Mouse (Mus musculus): Measurements from ENCODE around the gene Scd4. TPM values are rescaled to one million over a fixed set of nuclear protein-coding genes. Genes with fewer than 3 reads are reported as not detected.
"Not testable (repeated sequence)": the region's sequence is repeated elsewhere in the genome, so short reads cannot be mapped to it uniquely, and the experiment has no call there.

The Scd4 gene
- polyA plus RNA-seq, 1 experiment: 0.87 TPM

- DNase-seq (ENCODE audit: low spot score): no peak
Observed at GRCm38 (mm10) chr19:44316752-44317315, 16.1 kb upstream of the Scd4 start.

GRCm38 (mm10) chr19:44317391-44317790, 15.5 kb upstream of the Scd4 start:
- no peak for DNase-seq (ENCODE audit: low spot score)

GRCm38 (mm10) chr19:44318545-44318944, 14.3 kb upstream of the Scd4 start:
- no peak for DNase-seq (ENCODE audit: low spot score)

- DNase-seq (ENCODE audit: low spot score): no peak
Observed at GRCm38 (mm10) chr19:44320316-44320715, 12.6 kb upstream of the Scd4 start.

- no peak for DNase-seq (ENCODE audit: low spot score)
Observed at GRCm38 (mm10) chr19:44321201-44321600, 11.7 kb upstream of the Scd4 start.

GRCm38 (mm10) chr19:44321631-44322030, 11.3 kb upstream of the Scd4 start:
- no peak for DNase-seq (ENCODE audit: low spot score)

- DNase-seq (ENCODE audit: low spot score): no peak
Observed at GRCm38 (mm10) chr19:44329566-44329965, 3.3 kb upstream of the Scd4 start.

GRCm38 (mm10) chr19:44331128-44331527, 1.8 kb upstream of the Scd4 start:
- not testable (repeated sequence) for DNase-seq (ENCODE audit: low spot score)

- no peak for DNase-seq (ENCODE audit: low spot score)
Observed at GRCm38 (mm10) chr19:44331911-44332310, 981 bp upstream of the Scd4 start.

GRCm38 (mm10) chr19:44332326-44332725, 566 bp upstream of the Scd4 start:
- DNase-seq (ENCODE audit: low spot score): no peak

- DNase-seq (ENCODE audit: low spot score): no peak
Observed at GRCm38 (mm10) chr19:44333991-44334390, 1.1 kb downstream of the Scd4 start.

- no peak for DNase-seq (ENCODE audit: low spot score)
Observed at GRCm38 (mm10) chr19:44335876-44336662, 3.2 kb downstream of the Scd4 start.

- DNase-seq (ENCODE audit: low spot score): no peak
Observed at GRCm38 (mm10) chr19:44349689-44350088, 16.8 kb downstream of the Scd4 start.

- no peak for DNase-seq (ENCODE audit: low spot score)
Observed at GRCm38 (mm10) chr19:44351756-44352155, 18.9 kb downstream of the Scd4 start.

- no peak for DNase-seq (ENCODE audit: low spot score)
Observed at GRCm38 (mm10) chr19:44358700-44359099, 25.8 kb downstream of the Scd4 start.

GRCm38 (mm10) chr19:44363529-44363928, 30.6 kb downstream of the Scd4 start:
- peak; percentile 26 for DNase-seq (ENCODE audit: low spot score)

GRCm38 (mm10) chr19:44364029-44364428, 31.1 kb downstream of the Scd4 start:
- no peak for DNase-seq (ENCODE audit: low spot score)

- DNase-seq (ENCODE audit: low spot score): no peak
Observed at GRCm38 (mm10) chr19:44365733-44366132, 32.8 kb downstream of the Scd4 start.

- DNase-seq (ENCODE audit: low spot score): not testable (repeated sequence)
Observed at GRCm38 (mm10) chr19:44367076-44367475, 34.2 kb downstream of the Scd4 start.

GRCm38 (mm10) chr19:44369371-44369770, 36.5 kb downstream of the Scd4 start:
- no peak for DNase-seq (ENCODE audit: low spot score)

GRCm38 (mm10) chr19:44370231-44370630, 37.3 kb downstream of the Scd4 start:
- DNase-seq (ENCODE audit: low spot score): no peak

GRCm38 (mm10) chr19:44372969-44373368, 40.1 kb downstream of the Scd4 start:
- DNase-seq (ENCODE audit: low spot score): no peak

GRCm38 (mm10) chr19:44376511-44376951, 43.6 kb downstream of the Scd4 start:
- no peak for DNase-seq (ENCODE audit: low spot score)
